Mouse (Mus musculus) lung, postnatal 4 days (tissue): Measurements from ENCODE around the gene Cnnm4.
"Not testable (repeated sequence)": the region's sequence is repeated elsewhere in the genome, so short reads cannot be mapped to it uniquely, and the experiment has no call there.

Experiments used
- DNase-seq, 2 experiments: peaks; one replicate each; pipeline ENCODE4 v3.0.0; 2021

Gene Cnnm4

DNA sequence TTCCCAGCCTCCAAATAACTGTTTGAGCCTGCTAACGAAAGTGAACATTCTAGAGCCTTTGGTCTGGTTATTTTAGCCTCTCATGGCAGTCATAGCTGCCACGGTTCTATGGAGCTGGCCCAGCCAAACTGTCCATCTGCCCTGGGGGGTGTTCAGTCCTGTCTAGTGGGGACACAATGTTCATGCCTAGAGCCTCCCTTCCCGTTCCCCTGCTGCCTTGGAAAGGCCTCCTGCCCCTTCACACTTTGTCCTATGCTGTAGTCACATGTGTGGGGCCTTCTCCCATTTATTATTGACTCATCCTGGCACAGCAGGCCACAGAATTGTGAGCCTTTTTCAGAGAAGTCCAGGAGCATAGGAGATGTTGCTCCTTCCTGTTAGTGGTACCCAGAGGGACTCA is 46.8 kb downstream of the Cnnm4 start:
- DNase-seq = no peak

DNA sequence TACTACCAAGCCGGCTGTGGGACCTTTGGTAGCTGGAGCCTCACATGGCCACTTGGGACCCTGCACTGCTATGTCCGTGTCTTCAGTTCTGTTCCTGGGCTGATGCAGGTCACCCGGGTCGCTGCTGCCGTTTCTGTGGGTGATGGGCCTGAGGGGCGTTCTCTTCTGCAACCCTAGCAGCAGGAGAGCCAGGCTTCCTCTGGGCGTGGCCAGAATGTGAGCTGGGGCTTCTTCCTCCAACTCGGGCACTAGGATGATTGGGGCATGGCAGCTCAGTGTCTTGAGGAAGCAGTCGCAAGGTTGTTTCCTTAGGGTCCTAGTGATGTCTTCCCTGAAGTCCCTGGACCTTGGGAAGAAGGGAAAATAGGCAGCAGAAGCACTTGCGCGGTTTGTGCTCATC is 48.2 kb downstream of the Cnnm4 start:
- DNase-seq = no peak

DNA sequence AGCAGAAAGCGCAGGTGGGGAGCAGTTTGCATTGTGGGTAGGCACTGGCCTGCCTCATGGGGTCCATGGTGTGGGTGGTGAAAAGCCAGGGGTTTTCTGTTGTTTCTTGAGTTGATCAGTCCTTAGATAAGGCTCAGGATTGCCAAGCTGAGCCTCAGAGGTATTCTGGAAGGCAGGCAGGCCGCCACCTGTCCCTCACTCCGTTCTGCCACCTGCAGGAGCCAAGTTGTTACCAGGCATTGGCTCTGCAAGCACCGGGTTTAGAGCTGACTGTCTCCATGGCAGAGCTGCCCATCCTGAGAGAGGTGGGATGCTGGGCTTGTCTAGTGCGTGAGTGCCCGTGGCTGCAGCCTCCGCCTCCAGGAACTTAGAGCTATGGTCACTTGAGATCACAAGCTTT is 50.8 kb downstream of the Cnnm4 start:
- no peak for DNase-seq

DNA sequence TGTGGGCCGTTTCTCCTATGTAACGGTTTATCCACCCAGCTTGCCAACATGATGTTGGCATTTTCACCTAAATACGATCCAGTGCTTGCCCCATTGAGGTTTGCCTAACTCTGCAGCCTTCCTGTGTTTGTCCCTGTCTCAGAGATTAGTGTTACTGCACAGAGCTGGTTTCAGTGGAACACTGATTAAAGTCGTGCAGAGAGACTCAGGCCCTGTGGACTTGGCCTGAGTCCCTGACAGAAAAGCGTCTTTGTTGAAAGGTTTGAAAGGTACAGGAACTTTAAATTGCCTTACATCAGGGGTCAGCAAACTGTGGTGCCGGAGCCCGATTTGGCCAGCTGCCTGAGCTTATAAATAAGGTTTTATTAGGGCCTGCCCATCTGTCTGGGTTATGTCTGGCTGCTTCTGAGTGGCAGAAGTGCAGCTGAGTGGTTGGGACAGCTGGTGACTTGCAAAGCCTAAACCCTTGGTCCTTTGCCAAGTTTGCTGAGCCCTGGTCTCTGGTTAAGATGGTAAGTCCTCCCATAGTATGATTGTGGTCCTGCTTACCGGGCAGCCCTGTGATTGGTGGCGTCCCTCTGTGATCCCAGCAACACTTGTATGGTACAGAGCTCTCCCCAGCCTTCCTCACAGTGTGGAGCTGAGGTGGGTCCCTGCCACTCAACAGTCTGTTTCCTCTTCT is 52.1 kb downstream of the Cnnm4 start:
- DNase-seq = no peak

DNA sequence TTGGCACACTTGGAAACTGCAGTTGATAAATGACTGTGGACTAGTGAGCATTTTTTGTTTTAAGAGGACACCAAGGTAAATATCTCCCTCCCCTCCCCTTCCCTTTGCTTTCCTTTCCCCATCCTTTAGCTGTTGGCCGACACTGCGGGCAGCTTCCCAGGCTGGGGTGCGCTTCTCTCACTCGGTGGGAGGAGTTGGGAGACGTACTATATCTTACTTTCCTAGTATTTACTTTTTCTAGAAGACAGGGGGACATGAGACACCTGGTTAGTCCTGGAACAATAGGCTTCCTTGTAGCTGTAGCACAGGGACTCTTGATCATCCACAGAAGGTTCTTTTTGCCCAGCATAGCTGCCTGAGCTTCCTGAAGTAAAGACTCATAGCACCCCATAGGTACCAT is 52.6 kb downstream of the Cnnm4 start:
- no peak for DNase-seq

DNA sequence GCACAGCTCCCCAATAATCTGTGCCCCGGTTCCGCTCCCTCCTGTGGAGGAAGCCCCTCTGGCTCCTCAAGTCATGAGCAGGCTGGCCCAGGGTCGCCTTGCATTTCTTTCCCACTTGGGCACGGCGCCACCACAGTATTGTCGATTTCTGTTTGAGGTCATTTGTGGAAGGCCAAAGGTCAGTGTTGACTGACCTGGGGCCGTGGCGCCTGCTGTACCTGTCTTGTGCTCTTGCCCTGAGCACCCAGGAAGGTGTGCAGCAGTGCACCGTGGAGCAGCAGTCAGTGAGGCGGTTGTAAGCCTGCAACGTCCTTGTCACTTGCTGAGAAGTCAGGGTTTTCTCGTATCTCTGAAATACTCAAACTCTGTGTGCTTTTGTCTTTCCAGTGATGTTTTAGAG is 54.4 kb downstream of the Cnnm4 start:
- DNase-seq = no peak

DNA sequence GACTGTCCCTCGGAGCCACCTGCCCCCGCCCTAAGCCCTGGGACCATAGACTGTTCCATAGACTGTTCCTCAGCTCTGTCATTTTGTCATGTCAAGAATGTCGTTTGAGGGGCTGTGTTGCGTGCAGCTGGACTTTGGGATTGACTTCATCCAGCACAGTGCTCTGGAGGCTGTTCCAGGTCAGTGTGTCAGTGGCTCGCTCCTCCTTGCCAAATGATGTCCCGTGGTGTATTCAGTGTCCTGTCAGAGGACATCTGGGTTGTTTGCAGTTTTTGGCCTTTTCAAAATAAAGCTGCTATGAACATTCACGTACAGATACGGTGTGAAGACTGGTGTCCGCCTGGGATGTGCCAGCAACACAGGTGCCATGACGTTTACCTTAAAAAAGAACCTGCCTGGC is 55.5 kb downstream of the Cnnm4 start:
- DNase-seq = no peak

DNA sequence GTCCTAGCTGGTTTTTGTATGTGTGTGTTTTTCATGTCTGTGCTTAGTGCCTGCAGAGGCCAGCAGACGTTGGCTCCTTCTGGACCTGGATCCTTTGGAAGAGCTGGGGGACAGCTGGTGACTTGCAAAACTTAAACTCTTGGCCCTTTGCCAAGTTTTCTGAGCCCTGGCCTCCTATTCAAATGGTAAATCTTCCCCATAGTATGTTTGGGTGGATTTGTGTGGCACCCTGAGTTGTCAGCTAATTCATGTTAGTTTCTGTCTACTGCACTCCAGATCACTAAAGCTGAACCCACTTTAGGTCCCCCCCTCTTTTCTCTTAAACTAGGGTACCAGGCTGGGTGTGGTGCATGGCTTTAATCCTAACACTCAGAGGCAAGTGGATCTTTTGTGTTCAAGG is 56.9 kb downstream of the Cnnm4 start:
- peak in 1 of 2 experiments; percentile 51 for DNase-seq

DNA sequence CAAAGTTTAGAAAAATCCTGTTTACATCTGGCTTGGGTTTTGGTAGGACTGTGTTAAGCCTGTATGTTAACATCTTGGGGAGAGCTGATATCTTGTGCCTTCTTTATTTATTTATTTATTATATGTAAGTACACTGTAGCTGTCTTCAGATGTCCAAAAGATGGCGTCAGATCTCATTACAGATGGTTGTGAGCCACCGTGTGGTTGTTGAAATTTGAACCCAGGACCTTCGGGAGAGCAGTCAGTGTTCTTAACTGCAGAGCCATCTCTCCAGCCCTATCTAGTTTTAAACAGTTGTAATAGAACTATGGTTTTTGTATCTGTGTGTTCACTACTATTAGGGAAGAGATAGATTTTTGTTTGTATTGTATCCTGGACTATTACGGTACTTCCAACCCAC is 57.9 kb downstream of the Cnnm4 start:
- DNase-seq = no peak

DNA sequence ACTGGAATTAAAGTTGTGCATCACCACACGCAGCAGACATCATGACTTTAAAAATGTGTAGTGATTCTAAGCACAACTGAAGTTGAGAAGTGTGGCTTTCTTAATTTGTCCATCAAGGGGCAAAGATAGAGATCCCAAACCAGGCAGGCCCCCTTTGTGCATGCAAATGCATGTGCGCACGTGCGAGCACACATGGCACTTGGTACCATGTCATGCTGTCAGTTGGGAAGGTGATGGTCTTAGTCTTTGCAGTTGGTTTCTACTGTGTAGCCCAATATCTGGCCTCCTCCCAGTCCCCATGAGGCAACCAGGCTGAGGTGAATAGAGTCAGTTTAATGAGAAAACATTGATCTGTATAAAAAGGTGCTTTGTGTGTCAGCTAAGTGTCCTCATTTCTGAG is 58.5 kb downstream of the Cnnm4 start:
- DNase-seq = no peak

DNA sequence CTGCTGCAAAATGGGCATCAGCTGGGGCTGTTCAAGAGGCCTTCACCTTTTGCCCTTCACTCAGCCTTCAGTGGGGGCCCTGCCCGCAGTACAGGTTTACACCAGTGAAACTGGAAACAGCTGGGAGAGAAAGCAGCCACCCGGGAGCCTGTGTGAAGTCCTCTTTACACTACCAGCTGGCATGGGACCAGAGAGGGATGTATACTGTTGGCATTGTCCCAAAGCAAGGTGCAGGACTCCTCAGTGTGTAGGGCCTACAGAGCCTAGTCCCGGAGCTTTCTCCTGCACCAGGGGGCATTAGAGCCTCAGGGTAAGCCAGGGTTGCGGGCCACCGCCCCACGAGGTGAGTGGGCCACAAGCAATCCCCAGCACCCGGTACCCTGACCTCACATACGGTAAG is 59.1 kb downstream of the Cnnm4 start:
- no peak for DNase-seq

DNA sequence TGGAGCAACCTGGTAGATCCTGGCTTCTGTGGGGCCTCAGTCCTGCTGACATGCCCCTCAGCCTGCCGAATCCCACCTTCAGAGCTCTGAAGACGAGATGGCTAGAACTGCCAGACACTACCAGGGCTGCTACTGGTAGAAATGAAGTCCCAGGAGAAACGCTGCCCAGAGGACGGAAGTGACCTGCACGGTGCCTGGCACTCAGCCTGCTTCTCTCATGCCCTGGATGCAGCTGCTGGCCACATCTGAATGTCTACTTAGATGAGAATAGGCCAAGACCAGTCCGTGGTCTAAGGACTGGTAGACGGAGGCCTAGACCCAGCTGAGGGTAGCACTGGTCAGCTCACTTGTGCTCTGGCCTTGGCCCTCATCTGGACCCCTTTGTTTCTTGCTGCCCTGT is 59.5 kb downstream of the Cnnm4 start:
- no peak for DNase-seq

DNA sequence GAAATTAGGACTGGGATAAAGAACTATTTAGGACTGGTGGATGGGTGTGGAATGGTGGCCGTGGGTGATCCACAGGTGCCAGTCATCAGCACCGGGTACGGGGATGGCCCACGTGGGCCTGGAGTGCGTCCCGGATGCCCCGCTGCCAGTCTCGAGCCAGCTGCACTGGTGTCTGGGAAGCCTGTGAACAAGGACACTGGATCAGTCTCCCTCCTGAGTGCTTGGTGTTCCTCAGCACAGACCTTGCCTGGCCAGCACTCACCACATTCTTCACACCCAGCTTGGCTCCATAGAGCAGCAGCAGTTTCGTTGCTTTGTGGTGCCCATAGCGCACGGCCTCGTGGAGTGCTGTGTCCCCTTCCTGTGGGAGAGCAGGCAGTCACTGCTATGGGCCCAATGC is 60.0 kb downstream of the Cnnm4 start:
- no peak for DNase-seq

DNA sequence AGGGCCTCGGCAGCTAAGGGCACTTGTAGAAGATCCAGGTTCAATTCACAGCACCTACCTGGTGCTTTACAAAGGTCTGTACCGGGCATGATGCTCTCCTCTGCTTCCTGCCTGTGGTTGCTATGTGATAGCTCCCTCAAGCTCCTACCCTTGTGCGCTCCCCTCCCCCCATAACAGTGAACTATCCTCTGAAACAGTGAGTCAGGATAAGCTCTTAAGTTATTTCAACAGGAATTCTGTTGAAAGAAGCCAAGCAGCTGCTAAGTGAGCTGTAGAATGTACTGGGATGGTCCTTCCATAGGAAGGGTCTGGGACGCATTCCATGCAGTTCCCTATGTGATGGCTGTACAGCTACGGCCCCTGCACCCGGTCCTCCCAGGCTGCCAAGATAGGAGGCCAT is 62.1 kb downstream of the Cnnm4 start:
- DNase-seq = no peak

DNA sequence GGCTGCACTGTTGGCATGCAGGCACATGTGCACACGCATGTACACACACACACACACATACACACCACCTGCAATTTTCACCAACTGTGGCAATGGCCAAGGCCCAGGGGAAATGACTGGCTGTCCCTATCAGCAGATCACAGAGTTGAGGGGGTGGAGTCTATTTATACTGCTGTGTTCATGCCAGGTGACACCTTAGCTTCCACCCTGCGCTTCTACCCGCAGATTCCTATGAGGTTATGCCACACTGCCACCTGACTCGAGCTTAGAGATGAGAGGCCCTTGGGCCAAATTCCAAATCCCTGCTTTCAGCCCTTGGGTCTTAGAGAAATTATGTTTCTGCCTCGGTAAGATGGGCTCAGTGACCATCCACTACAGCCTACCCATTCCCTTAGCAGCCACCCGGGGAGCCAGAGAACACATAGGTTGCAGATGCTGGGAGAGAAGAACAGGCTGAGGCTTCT is 63.2 kb downstream of the Cnnm4 start:
- peak; percentile 51 to 60 for DNase-seq

DNA sequence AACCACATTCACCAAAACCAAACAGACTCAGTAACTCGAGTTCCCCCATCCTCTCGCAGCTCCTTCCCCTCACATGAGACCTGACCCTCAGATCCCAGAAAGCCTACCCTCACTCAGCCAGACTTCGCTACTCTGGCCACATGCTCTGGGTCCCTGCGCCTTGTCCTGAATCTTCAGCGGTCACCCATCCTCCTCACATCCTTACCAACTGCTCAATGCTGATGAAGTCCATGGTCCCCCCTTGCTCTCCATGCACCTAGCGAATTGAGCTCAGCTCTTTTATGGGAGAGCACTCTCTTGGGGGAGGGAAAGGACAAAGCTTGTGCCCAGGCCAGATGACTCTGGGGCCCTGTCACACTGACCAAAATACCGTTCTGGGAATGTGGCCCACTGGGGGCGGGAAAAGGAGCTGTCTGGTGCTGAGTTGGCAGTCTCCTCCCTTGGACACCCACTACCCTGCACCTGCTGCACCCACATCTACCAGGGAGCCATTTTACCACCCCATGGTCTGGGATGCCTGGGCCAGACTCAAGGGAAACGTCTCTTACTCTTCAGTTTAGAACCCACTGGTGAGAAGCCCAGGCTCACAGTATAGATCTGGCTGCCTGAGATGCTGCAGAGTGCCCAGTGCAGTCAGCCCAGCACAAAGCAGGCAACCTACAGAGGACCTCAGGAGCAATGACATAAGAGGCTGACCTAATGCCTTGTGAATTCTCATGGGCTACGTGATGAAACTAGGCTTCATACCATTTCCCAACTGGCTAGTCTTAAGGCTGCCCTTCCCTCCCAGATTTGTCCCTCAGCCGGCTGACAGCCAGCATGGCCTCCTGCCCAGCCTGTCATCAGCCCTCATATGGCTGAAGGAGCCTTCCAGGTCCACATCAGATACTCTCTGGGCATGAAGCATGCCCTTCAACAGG is 64.3 kb downstream of the Cnnm4 start:
- peak; percentile 68 to 83 for DNase-seq

DNA sequence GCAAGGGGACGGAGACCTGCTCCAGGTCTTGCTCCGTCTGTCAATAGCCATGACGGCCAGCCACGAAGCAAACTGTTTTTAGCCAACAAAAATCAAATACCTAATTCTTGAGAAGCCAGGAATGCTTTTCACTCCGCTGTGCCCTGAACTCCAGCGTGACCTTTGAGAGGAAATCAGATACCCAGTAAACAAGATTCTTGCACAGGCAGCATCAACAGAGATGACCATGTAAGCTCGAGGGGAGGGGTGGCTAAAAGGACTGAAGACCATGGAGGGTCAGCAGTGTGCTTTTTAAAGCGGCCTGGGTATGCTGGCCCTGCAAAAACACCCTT is 64.9 kb downstream of the Cnnm4 start:
- DNase-seq = no peak

DNA sequence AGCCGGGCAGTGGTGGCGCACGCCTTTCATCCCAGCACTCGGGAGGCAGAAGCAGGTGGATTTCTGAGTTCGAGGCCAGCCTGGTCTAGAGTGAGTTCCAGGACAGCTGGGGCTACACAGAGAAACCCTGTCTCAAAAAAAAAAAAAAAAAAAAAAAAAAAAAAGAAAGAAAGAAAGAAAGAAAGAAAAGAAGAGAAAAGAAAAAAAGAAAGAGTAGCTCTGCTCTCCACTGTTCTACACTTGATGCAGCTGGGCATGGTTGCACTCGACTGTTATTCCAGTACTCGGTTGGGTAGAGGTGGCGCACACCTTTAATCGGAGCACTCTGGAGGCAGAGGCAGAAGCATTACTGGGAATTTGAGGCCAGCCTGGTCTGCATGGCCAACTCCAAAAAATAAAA is 65.4 kb downstream of the Cnnm4 start, which contains the start of gene Ankrd23:
Gene Ankrd23, minus strand, starts transcription at position 101 of the 400 bp plus-strand sequence.
- DNase-seq = not testable (repeated sequence)

DNA sequence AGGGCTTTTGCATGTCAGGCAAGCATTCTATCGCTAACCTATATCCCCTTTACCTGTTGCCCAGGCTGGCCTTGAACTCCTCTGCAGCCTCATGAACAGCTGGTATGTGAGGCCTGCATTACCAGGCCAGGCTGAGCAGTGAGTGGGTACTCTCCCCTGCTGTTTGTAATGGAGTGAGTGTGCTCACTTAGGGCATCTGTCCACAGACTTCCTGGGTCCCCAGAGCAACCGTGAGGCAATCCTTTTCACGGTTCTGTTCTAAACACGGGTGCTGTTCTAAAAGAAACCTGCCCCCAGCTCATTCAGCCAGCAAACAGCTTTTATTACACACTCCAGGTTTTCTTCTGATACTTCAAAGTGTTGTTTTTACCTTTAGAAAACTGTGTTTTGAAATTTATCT is 67.3 kb downstream of the Cnnm4 start:
- no peak for DNase-seq

DNA sequence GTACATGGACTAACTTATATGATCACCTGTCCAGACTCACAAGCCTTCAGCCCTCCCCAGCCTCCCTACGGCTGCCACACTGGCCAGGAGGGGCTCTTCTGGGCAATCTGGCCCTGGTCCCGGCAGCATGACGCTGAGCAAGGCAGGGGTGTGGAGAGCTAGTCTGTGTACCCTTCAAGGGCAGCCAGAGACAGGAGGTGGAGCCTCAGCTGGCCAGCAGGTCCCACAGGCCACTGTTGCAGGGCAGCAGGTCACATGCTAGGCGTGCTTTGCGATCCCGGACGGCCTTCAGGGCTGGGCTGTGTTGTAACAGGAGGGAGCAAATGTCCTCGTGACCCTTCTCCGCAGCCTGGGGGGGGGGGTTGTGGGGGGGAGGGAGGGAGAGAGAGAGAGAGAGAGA is 67.8 kb downstream of the Cnnm4 start, which contains the start of gene Gm42417:
Gene Gm42417, minus strand, starts transcription at position 244 of the 400 bp plus-strand sequence.
- peak; percentile 73 to 91 for DNase-seq

DNA sequence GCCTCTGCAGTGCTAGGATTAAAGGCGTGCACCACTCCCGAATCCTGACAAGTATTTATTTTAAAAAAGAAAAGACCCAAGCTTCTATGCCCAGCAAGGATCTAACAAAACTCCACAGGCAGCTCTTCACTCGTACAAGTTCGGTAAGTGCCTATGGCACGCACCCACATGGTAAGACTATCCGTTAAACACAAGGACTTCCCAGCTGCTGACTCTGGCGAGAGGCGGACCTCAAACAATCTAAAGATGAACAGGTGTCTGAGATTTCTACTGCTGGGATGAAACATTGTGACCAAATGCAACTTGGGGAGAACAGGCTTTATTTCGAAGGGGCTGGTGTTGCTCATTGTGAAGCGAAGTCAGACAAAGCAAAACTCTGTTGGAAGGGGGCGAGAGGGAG is 68.7 kb downstream of the Cnnm4 start:
- DNase-seq = no peak

DNA sequence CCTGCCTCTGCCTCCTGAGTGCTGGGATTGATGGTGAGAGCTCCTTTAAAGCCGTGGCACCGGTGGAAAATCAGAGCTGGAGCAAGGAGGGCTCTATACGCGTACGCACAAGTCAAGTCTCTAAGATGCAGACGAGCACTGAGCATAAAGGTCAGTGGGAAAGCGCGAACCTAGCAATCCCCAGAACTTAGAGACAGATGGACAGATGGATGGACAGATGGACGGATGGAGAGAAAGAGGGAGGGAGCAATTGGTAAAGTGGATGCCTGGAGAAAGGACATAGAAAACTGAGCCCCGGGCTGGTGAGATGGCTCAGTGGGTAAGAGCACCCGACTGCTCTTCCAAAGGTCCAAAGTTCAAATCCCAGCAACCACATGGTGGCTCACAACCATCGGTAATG is 69.4 kb downstream of the Cnnm4 start:
- DNase-seq = no peak

DNA sequence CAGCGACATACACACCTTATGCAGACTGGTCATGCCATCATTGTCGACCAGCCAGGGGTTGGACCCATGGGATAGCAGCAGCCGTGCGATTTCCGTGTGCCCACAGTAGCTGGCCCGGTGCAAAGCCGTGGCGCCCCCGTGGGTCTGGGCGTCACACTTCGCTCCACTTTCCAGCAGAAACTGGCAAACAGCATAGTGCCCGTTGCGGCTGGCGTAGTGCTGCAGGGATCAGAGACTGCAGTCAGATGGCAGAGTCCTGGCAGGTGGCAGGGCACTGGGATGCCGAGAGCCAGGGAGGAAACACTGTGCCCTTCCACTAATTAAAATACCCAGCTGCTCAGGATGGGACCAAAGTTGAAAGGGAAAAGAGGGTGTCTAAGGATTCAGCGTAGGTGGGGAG is 70.4 kb downstream of the Cnnm4 start:
- no peak for DNase-seq

DNA sequence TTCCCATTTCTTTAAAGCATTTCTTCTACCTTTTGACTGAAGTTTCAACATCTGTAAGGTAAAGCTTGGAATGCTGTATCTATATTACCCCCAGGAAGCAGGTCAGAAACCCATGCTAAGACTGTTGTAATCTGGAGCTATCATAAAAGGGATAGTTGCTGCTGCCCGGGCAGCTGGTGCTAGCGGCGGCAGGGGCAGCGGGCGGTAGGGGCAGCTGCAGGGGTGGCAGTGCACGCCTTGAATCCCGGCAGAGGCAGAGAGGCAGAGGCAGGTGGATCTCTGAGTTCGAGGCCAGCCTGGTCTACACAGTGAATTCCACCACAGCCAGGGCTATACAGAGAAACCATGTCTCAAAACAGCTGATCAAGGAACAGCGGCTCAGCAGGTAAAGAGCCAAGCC is 71.5 kb downstream of the Cnnm4 start:
- DNase-seq = no peak
